Mouse (Mus musculus) inflammation-experienced regulatory T-cells (primary cell): Measurements from ENCODE around the gene Gm9508. TPM values are rescaled to one million over a fixed set of nuclear protein-coding genes. Genes with fewer than 3 reads are reported as not detected.

Source experiments
- polyA plus RNA-seq, 2 experiments: library from polyadenylated mRNA; unstranded; fragments of 100-300 nt; shearing (Covaris generic); gene quantifications; one replicate each; pipeline ENCODE4 v1.2.1; 2017

Gm9508 gene
- polyA plus RNA-seq = under 1 TPM; 0.53 to 0.62 TPM

DNA sequence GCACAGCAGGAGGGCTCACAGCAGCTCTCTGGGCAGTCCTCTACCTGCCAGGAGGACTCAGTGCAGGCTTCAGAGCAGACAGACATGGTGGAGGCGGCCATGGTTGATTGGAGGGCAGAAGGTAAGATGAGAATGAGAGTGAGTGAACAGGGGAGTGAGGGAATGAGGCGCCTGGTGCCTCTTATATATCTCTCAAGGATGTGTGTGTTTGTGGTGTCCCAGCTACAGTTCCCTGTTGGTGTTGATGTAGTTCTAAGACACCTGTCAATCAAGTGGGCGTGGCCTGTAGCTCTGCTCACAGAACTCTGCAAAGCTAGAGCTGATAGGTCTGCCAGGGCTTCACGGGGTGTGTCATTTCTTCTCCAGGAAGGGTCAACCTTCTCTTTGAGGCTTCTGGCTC, at the start of gene Gm9508:
Gm9508 (minus strand) TSS at position 101 of the 400 bp plus-strand sequence.

DNA sequence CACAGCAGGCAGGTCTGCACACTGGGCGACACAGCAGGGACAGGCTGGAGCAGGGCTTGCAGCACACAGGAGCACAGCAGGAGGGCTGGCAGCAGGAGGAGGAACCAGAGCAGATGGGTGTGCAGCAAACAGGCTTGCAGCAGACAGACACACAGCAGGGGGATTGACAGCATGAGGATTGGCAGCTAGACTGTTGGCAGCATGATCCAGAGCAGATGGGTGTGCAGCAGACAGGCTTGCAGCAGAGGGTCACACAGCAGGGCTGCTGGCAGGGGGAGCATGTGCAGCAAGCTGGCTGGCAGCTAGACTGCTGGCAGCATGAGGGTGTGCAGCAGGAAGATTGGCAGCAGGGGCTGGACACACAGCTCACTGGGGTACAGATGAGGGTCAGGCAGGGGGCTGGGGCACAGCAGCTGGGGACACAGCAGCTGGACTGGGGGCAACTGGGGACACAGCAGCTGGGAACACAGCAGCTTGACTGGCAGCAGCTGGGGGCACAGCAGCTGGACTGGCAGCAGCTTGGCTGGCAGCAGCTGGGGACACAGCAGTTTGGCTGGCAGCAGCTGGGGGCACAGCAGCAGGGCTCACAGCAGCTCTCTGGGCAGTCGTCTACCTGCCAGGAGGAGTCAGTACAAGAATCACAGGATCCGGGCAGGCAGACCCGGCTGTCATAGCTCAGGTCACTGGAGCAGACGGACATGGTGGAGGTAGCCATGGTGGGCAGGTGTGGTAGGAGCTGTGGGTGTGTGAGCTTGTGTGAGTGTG, 45.1 kb upstream of the Gm9508 start, which contains the start of gene Gm18596:
Gm18596 (minus strand) TSS at position 715 of the 765 bp plus-strand sequence.

DNA sequence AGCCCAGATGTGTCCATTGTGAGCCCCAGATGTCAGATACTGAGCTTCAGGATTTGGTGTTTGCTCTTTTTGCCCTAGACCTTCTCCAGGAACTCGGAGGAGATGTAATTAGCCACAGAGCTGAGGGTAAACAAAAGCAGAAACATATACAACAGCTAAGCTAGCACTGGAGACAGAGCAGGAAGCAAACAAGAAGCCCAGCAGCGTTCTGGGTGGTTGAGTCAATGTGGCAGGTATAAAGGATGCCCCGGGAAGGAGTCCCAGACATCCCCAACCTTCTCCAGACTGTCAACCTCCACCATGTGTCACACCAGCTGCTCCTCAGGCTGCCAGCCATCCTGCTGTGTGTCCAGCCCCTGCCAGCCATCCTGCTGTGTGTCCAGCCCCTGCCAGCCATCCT, 29.2 kb upstream of the Gm9508 start, which contains the start of gene Gm10100:
Gm10100 (plus strand) TSS at position 301 of the 400 bp plus-strand sequence.

DNA sequence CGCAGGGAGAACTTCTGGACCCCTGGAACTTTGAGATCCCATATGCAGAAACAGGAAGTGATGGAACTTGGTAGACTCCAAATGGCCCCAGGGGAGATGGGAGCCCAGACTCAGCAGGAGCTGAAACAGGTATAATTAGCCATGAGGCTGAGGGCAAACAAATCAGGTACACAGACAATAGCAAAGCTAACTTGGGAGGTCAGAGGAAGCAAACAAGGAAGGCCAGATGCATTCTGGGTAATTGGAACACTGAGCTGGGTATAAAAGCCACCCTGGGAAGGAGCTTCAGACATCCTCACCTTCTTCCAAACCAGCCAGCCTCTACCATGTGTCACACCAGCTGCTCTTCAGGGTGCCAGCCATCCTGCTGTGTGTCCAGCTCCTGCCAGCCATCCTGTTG, 23.3 kb upstream of the Gm9508 start, which contains the start of gene Krtap12-1:
Krtap12-1 (plus strand) TSS at position 301 of the 400 bp plus-strand sequence.

DNA sequence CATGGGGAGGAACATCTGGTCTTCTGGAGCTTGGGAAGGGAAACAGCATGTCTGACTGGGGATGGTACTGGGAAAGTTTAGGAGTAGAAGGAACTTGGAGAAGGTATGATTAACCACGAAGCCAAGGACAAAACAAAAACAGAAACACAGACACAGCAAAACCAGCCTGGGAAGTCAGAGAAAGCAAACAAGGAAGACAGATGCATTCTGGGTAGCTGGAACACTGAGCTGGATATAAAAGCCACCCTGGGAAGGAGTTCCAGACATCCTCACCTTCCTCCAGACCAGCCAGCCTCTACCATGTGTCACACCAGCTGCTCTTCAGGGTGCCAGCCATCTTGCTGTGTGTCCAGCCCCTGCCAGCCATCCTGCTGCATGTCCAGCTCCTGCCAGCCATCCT, 18.5 kb upstream of the Gm9508 start, which contains the start of gene Gm10142:
Gm10142 (plus strand) TSS at position 301 of the 400 bp plus-strand sequence.

DNA sequence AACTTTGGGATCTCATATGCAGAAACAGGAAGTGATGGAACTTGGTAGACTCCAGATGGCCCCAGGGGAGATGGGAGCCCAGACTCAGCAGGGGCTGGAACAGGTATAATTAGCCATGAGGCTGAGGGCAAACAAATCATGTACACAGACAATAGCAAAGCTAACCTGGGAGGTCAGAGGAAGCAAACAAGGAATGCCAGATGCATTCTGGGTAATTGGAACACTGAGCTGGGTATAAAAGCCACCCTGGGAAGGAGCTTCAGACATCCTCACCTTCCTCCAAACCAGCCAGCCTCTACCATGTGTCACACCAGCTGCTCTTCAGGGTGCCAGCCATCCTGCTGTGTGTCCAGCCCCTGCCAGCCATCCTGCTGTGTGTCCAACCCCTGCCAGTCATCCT, 14.1 kb upstream of the Gm9508 start, which contains the start of gene Gm10024:
Gm10024 (plus strand) TSS at position 301 of the 400 bp plus-strand sequence.

DNA sequence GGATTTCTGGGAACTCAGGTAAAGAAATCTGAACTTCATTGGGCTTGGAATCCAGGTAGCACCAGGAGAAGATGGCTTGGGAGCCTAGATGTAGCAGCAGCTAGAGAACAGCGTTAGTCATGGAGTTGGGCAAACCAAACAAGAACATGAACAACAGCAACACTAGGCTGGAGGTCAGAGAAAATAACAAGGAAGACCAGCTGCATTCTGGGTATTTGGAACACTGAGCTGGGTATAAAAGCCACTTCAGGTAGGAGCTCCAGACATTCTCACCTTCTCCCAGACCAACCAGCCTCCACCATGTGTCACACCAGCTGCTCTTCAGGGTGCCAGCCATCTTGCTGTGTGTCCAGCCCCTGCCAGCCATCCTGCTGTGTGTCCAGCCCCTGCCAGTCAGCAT, 9.3 kb upstream of the Gm9508 start, which contains the start of gene Gm10272:
Gm10272 (plus strand) TSS at position 301 of the 400 bp plus-strand sequence.

DNA sequence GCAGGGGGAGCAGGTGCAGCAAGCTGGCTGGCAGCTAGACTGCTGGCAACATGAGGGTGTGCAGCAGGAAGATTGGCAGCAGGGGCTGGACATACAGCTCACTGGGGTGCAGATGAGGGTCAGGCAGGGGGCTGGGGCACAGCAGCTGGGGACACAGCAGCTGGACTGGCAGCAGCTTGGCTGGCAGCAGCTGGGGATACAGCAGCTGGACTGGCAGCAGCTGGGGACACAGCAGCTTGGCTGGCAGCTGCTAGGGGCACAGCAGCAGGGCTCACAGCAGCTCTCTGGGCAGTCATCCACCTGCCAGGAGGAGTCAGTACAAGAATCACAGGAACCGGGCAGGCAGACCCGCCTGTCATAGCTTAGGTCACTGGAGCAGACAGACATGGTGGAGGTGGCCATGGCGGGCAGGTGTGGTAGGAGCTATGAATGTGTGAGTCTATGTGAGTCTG, 6.7 kb downstream of the Gm9508 start, which contains the start of gene Gm19402:
Gm19402 (minus strand) TSS at position 402 of the 452 bp plus-strand sequence.

DNA sequence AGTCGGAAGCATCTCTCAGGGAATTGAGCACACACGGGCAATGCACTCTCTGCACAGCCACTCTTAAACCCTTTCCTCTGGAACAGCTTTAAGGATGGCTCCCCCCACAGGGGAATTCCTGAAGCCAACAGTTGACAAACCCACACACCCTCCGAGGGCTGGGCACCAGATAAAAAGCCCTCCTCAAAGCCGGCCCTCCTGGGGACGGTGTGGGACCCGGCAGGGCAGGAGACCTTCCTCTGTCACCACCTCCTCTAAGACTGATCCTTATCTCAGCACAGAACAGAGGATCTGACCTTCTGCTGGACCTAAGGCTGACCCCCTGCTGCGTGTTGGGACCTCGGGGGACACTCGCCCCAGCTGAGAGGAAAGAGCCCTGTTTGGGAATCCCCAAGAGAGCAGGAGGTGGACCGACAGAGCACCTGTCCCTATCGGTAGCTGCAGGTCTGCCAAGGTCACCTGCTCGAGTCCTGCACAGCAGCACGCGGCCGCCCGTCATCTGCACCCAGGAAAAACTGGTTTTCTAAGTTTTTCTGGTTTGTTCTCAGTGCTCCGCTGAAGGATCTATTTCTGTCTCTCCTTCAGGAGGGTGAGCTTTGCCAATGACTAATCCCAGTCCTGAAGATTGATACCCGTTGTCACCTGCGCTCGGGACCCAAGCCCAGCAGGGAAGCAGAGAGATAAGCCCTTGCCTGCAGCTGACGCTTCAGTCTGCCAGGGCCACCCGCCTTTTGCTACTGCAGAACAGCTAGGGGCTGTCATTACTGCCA, 11.0 kb downstream of the Gm9508 start, which contains the start of gene Tspear:
Tspear (plus strand) TSS at position 675 of the 770 bp plus-strand sequence.

Other genes starting within 250 kb of the Gm9508 start
- 10 to 100 TPM; 42.4 to 43.5 TPM for gene Fam207a, start 181.4 kb downstream of the Gm9508 start, polyA plus RNA-seq
- gene Itgb2, start 167.0 kb downstream of the Gm9508 start, polyA plus RNA-seq = 100 to 1,000 TPM; 542 to 549 TPM
- gene Pttg1ip, start 115.5 kb downstream of the Gm9508 start, polyA plus RNA-seq = 100 to 1,000 TPM in 1 of 2 experiments, 10 to 100 TPM in 1; 89.0 to 125 TPM
- gene Sumo3, start 91.1 kb downstream of the Gm9508 start, polyA plus RNA-seq = 100 to 1,000 TPM in 1 of 2 experiments, 10 to 100 TPM in 1; 95.5 to 116 TPM
- 1 to 10 TPM in 1 of 2 experiments, not detected in 1; 2.4 TPM for gene Gm49325, start 91.0 kb downstream of the Gm9508 start, polyA plus RNA-seq
- gene Ube2g2, start 75.0 kb downstream of the Gm9508 start, polyA plus RNA-seq = 10 to 100 TPM; 44.0 to 51.5 TPM
- gene Tspear, start 10.7 kb downstream of the Gm9508 start, polyA plus RNA-seq = 1 to 10 TPM in 1 of 2 experiments, under 1 TPM in 1; 0.58 to 1.0 TPM
- gene Gm19402, start 6.5 kb downstream of the Gm9508 start, polyA plus RNA-seq = 1 to 10 TPM in 1 of 2 experiments, not detected in 1; 1.2 TPM
- not detected for gene Gm10272, start 9.4 kb upstream of the Gm9508 start, polyA plus RNA-seq
- gene Gm10024, start 14.2 kb upstream of the Gm9508 start, polyA plus RNA-seq = not detected
- not detected for gene Gm10142, start 18.6 kb upstream of the Gm9508 start, polyA plus RNA-seq
- gene Krtap12-1, start 23.4 kb upstream of the Gm9508 start, polyA plus RNA-seq = not detected
- not detected for gene Gm10100, start 29.3 kb upstream of the Gm9508 start, polyA plus RNA-seq
- gene Gm18596, start 45.4 kb upstream of the Gm9508 start, polyA plus RNA-seq = not detected
- under 1 TPM in 1 of 2 experiments, not detected in 1; 0.81 TPM for gene Gm9736, start 54.1 kb upstream of the Gm9508 start, polyA plus RNA-seq
- not detected for gene Gm3233, start 62.4 kb upstream of the Gm9508 start, polyA plus RNA-seq
- gene Gm3238, start 74.1 kb upstream of the Gm9508 start, polyA plus RNA-seq = not detected
- gene Gm7138, start 79.7 kb upstream of the Gm9508 start, polyA plus RNA-seq = not detected
- gene Gm3250, start 85.3 kb upstream of the Gm9508 start, polyA plus RNA-seq = not detected
- 1 to 10 TPM in 1 of 2 experiments, not detected in 1; 1.3 TPM for gene Gm7137, start 91.0 kb upstream of the Gm9508 start, polyA plus RNA-seq
- not detected for gene Gm9639, start 97.8 kb upstream of the Gm9508 start, polyA plus RNA-seq
- gene Gm19668, start 101.9 kb upstream of the Gm9508 start, polyA plus RNA-seq = not detected
- gene Gm9507, start 114.6 kb upstream of the Gm9508 start, polyA plus RNA-seq = not detected
- not detected for gene Gm2696, start 117.4 kb upstream of the Gm9508 start, polyA plus RNA-seq
- gene Krtap10-4, start 129.9 kb upstream of the Gm9508 start, polyA plus RNA-seq = not detected
- under 1 TPM in 1 of 2 experiments, not detected in 1; 0.33 TPM for gene Krtap10-10, start 138.7 kb upstream of the Gm9508 start, polyA plus RNA-seq
- not detected for gene Gm36176, start 149.6 kb upstream of the Gm9508 start, polyA plus RNA-seq
- not detected for gene Gm10318, start 155.6 kb upstream of the Gm9508 start, polyA plus RNA-seq
- not detected for gene Gm3285, start 164.7 kb upstream of the Gm9508 start, polyA plus RNA-seq
- 1 to 10 TPM in 1 of 2 experiments, under 1 TPM in 1; 0.13 to 2.1 TPM for gene Lrrc3, start 205.3 kb upstream of the Gm9508 start, polyA plus RNA-seq